Mouse (Mus musculus) stomach, postnatal 0 days (tissue): Measurements from ENCODE around the gene Adam22.
"Not testable (repeated sequence)": the region's sequence is repeated elsewhere in the genome, so short reads cannot be mapped to it uniquely, and the experiment has no call there.

Experiments used
- CTCF ChIP-seq: IDR thresholded peaks from 2 replicates; pipeline ENCODE4 v1.5.1; 2016; ENCODE audit warnings: antibody characterized with exemption, low read depth, mild to moderate bottlenecking, moderate library complexity
- EP300 ChIP-seq: optimal IDR thresholded peaks from 2 replicates; pipeline ENCODE3; 2016; ENCODE audit warnings: antibody characterized with exemption

GRCm38 (mm10) chr5:8184992-8185391 lies 183.0 kb downstream of the Adam22 start:
- TF ChIP-seq CTCF, EP300: not testable (repeated sequence)
